Mouse (Mus musculus): ENCODE data around the gene Asprv1. TPM values are rescaled to one million over a fixed set of nuclear protein-coding genes. Genes with fewer than 3 reads are reported as not detected.

The Asprv1 gene
- polyA plus RNA-seq (2017; shearing (Covaris generic)), result 0.32 TPM

DNA sequence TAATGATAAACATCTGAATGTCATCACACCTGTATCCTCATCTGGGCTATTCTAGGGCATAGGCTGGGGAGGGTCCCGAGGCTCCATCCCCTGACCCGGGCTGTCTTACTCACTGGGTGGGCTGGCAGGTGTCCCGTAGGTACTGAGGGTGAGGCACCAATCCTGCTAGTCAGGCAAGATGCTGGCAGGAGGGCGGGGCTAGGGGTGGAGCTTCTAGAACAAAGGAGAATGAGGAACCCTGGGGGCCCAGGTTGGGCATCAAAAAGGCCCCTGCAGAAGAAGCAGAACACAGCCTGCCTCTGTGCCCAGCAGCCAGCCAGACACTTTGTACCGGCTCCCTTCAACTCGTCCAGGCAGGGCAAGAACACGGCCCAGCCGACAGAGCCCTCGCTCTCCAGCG is at the start of gene Asprv1:
Gene Asprv1, plus strand, starts transcription at position 219 of the 400 bp plus-strand sequence.

DNA sequence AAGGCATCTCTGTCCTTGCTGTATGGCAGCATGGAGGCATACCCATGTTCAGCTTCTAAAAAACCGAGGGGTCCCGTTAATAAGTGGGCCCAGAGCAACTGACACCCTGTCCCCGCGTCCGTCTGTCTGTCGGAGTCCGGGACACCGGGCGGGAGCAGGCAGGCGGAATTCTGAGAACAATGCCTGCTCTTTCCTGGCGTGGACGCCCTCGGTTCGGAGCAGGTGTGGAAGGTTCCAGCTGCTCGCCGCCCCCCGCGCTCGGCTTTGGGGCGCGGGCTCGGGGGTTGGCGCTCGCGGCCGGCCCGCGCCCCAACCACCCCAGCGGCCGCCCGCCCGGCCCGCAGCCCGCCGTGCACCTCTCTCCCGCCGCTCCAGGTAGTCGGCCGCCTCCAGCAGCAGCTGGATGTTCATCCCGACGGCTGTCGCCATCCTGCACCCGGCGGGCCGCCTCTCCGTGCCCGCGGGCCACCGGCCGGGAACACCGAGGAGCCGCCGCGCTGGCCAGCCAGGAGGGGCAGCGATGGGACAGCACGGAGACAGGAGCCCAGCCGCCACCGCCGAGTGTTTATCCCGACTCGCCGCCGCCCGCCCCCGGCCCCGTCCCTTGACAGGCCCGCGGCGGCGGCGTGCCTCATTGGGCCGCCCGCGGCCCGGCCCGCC is 40.7 kb downstream of the Asprv1 start, which contains the start of gene Mxd1:
Gene Mxd1, minus strand, starts transcription at position 582 of the 660 bp plus-strand sequence.

Other genes with a start within 250 kb of the Asprv1 start
- 4.3 TPM for gene Pcyox1, start 231.0 kb upstream of the Asprv1 start, polyA plus RNA-seq (2017; shearing (Covaris generic))
- gene Tia1, start 223.9 kb upstream of the Asprv1 start, polyA plus RNA-seq (2017; shearing (Covaris generic)), result 75.7 TPM
- not detected for gene Gm44790, start 201.5 kb upstream of the Asprv1 start, polyA plus RNA-seq (2017; shearing (Covaris generic))
- gene C87436, start 189.8 kb upstream of the Asprv1 start, polyA plus RNA-seq (2017; shearing (Covaris generic)), result 42.4 TPM
- gene Pcbp1, start 101.8 kb upstream of the Asprv1 start, polyA plus RNA-seq (2017; shearing (Covaris generic)), result 299 TPM
- gene Mxd1, start 41.0 kb downstream of the Asprv1 start, polyA plus RNA-seq (2017; shearing (Covaris generic)), result 282 TPM
- 46.5 TPM for gene Snrnp27, start 56.4 kb downstream of the Asprv1 start, polyA plus RNA-seq (2017; shearing (Covaris generic))
- 37.1 TPM for gene Gmcl1, start 105.2 kb downstream of the Asprv1 start, polyA plus RNA-seq (2017; shearing (Covaris generic))
- 2.3 TPM for gene Anxa4, start 165.4 kb downstream of the Asprv1 start, polyA plus RNA-seq (2017; shearing (Covaris generic))
- 114 TPM for gene Aak1, start 221.4 kb downstream of the Asprv1 start, polyA plus RNA-seq (2017; shearing (Covaris generic))

Measured in effector memory CD4-positive, alpha-beta T cell, adult 5 months (primary cell).